8 mouse cellular contexts compared by ENCODE assay signal in genomic region chr9:72132728-72133088, GRCm38 (mm10). TPM values are rescaled to one million over a fixed set of nuclear protein-coding genes. Genes with fewer than 3 reads are reported as not detected.
DNase-seq lines count a peak whose midpoint lies in the region; ATAC-seq lines count a peak whose summit lies in the region.

No protein-coding gene starts in this region.

- H3K9ac ChIP-seq in embryonic facial prominence, embryonic 14.5 days (ENCODE audit: low read depth, low read length), result peak overlapping the region; percentile 87
- H3K9ac ChIP-seq in neural tube, embryonic 14.5 days (replicated peaks; ENCODE audit: low read depth, low read length), result peak overlapping the region; percentile 94

- H3K27ac ChIP-seq in embryonic facial prominence, embryonic 14.5 days (replicated peaks; ENCODE audit: low read depth, low read length), result peak overlapping the region; percentile 94
- H3K27ac ChIP-seq in limb, embryonic 10.5 days, result peak overlapping the region; percentile 98
- H3K27ac ChIP-seq in neural tube, embryonic 14.5 days (ENCODE audit: low read depth, low read length), result peak overlapping the region; percentile 93

- DNase-seq in spleen, adult 12 weeks (ENCODE audit: low spot score), result peak; percentile 62
- DNase-seq in spleen, adult 18-20 months, result no peak
- DNase-seq in embryonic facial prominence, embryonic 14.5 days (ENCODE audit: low spot score), result no peak
- no peak for DNase-seq in limb, embryonic 10.5 days (ENCODE audit: low spot score)
- DNase-seq in thymus, postnatal 10 days (ENCODE audit: low spot score in 2 of 2), result no peak
- no peak for DNase-seq in left cerebral cortex, postnatal 10 days (ENCODE audit: extremely low spot score in 1 of 2, low spot score in 2 of 2)
- DNase-seq in ovary, adult 18-20 months (ENCODE audit: low spot score), result no peak

- intact Hi-C loops in left cerebral cortex, postnatal 10 days (cut with DNase I), result loop anchor here (2.0 kb wide), 1 partner anchor 22 kb away; the partner anchor contains the start of gene Tcf12

- no peaks in the 10 kb centered on the region for H3K9me3 ChIP-seq in embryonic facial prominence, embryonic 14.5 days (ENCODE audit: control insufficient read depth, low read length)
- H3K9me3 ChIP-seq in limb, embryonic 10.5 days (replicated peaks), result no peaks in the 10 kb centered on the region
- no peaks in the 10 kb centered on the region for H3K9me3 ChIP-seq in neural tube, embryonic 14.5 days (ENCODE audit: control insufficient read depth, low read length)

- peaks cover 12% of the 10 kb centered on the region for H3K4me1 ChIP-seq in embryonic facial prominence, embryonic 14.5 days (ENCODE audit: control insufficient read depth, insufficient read depth, low read length)
- H3K4me1 ChIP-seq in limb, embryonic 10.5 days, result peaks cover 22% of the 10 kb centered on the region
- H3K4me1 ChIP-seq in neural tube, embryonic 14.5 days (ENCODE audit: control insufficient read depth, insufficient read depth, low read length), result no peaks in the 10 kb centered on the region; the same call in 1 of the 2 replicates

- no peaks in the 10 kb centered on the region for H3K36me3 ChIP-seq in embryonic facial prominence, embryonic 14.5 days (ENCODE audit: control insufficient read depth, insufficient read depth, low read length)
- H3K36me3 ChIP-seq in limb, embryonic 10.5 days, result no peaks in the 10 kb centered on the region
- no peaks in the 10 kb centered on the region for H3K36me3 ChIP-seq in neural tube, embryonic 14.5 days (ENCODE audit: control insufficient read depth, insufficient read depth, low read length)

- peak overlapping the region; percentile 89 for H3K4me2 ChIP-seq in embryonic facial prominence, embryonic 14.5 days (ENCODE audit: low read depth, low read length)
- peak overlapping the region; percentile 76 for H3K4me2 ChIP-seq in neural tube, embryonic 14.5 days (ENCODE audit: low read depth, low read length)

- ATAC-seq in embryonic facial prominence, embryonic 14.5 days (ENCODE audit: low read depth), result peak; percentile 67
- ATAC-seq in neural tube, embryonic 14.5 days (ENCODE audit: low read depth), result peak; percentile 51

- no peaks in the 10 kb centered on the region for H3K27me3 ChIP-seq in embryonic facial prominence, embryonic 14.5 days (replicated peaks; ENCODE audit: control insufficient read depth, insufficient read depth, low read length)
- H3K27me3 ChIP-seq in limb, embryonic 10.5 days (ENCODE audit: low read depth, poor library complexity, severe bottlenecking), result no peaks in the 10 kb centered on the region
- H3K27me3 ChIP-seq in neural tube, embryonic 14.5 days (ENCODE audit: control insufficient read depth, insufficient read depth, low read length), result no peaks in the 10 kb centered on the region

- 0% methylated on average over 23 of the region's 29 CpGs for WGBS in embryonic facial prominence, embryonic 14.5 days
- under 1% methylated on average over 29 of the region's 29 CpGs for WGBS in limb, embryonic 10.5 days
- WGBS in neural tube, embryonic 14.5 days, result under 1% methylated on average over 18 of the region's 29 CpGs

- H3K4me3 ChIP-seq in embryonic facial prominence, embryonic 14.5 days (ENCODE audit: low read depth, low read length), result peak overlapping the region; percentile 61
- H3K4me3 ChIP-seq in limb, embryonic 10.5 days, result peak overlapping the region; percentile 74
- peak overlapping the region; percentile 64 for H3K4me3 ChIP-seq in neural tube, embryonic 14.5 days (ENCODE audit: low read depth, low read length)

RNA-seq across cellular contexts. Expression of gene Tcf12, which starts 21.0 kb away (rescaled TPM):
- 106 and 118 TPM in 2 replicates for polyA plus RNA-seq in embryonic facial prominence, embryonic 14.5 days (2014; fragmentation: Nextera tagmentation; extraction: Ambion mirVana)
- 201 and 216 TPM in 2 replicates for polyA plus RNA-seq in limb, embryonic 10.5 days (2016; fragmentation: Nextera tagmentation; extraction: Ambion mirVana)
- 74.1 and 93.6 TPM in 2 replicates for polyA plus RNA-seq in neural tube, embryonic 14.5 days (2014; fragmentation: Nextera tagmentation; extraction: Ambion mirVana)
- total RNA-seq in left cerebral cortex, postnatal 10 days (2021), result 10 to 100 TPM; 41.0 to 50.0 TPM
